Mouse (Mus musculus): ENCODE data around the gene Irf3. TPM values are rescaled to one million over a fixed set of nuclear protein-coding genes. Genes with fewer than 3 reads are reported as not detected.

Irf3 gene
- polyA plus RNA-seq, 2 experiments: 32.1 to 41.0 TPM

- Histone ChIP-seq H3K27me3 (ENCODE audit: control insufficient read depth, insufficient read depth, low read length) (no peaks in the 10 kb centered on the region), H3K4me3 (ENCODE audit: insufficient read depth in 1 of 2, low read depth in 2 of 2, low read length in 2 of 2) (no peak overlapping the region), H3K9ac (replicated peaks) (no peak overlapping the region), H3K9me3 (ENCODE audit: control insufficient read depth, low read length) (no peaks in the 10 kb centered on the region), H3K27ac (no peak overlapping the region), H3K4me1 (replicated peaks; ENCODE audit: control insufficient read depth in 2 of 2, insufficient read depth in 2 of 2, low read length in 1 of 2) (no peaks in the 10 kb centered on the region), H3K4me2 (ENCODE audit: low read depth) (no peak overlapping the region), H3K36me3 (replicated peaks; ENCODE audit: control insufficient read depth, insufficient read depth, low read depth) (peaks cover 15% of the 10 kb centered on the region)
- ATAC-seq (ENCODE audit: insufficient read depth): no peak
- TF ChIP-seq EP300 (IDR thresholded peaks at IDR 0.05; ENCODE audit: low read depth) (no peak), CTCF (IDR thresholded peaks at IDR 0.05; ENCODE audit: low read depth) (no peak)
- DNase-seq (ENCODE audit: low read depth in 3 of 3, low spot score in 3 of 3): no peak
- WGBS (ENCODE audit: insufficient replicate concordance): 76% methylated on average over 3 of the region's 3 CpGs
These were observed 38.2 kb downstream of the Irf3 start for GRCm38 (mm10) chr7:45035631-45036030.

- TF ChIP-seq EP300 (IDR thresholded peaks at IDR 0.05; ENCODE audit: low read depth) (no peak), CTCF (IDR thresholded peaks at IDR 0.05; ENCODE audit: low read depth) (peak; percentile 22; the same call in 1 of the 2 replicates)
These were observed 39.3 kb downstream of the Irf3 start for GRCm38 (mm10) chr7:45036702-45037101.

GRCm38 (mm10) chr7:45037720-45038361, 40.4 kb downstream of the Irf3 start:
- H3K36me3 ChIP-seq (replicated peaks; ENCODE audit: control insufficient read depth, insufficient read depth, low read depth): peaks cover 27% of the 10 kb centered on the region
- DNase-seq (ENCODE audit: low read depth in 3 of 3, low spot score in 3 of 3) (peak in 1 of 3 experiments; percentile 40), ATAC-seq (ENCODE audit: insufficient read depth) (peak; percentile 55; the same call in 1 of the 2 replicates)
- H3K4me3 ChIP-seq (ENCODE audit: insufficient read depth in 1 of 2, low read depth in 2 of 2, low read length in 2 of 2): no peak overlapping the region
- no peak overlapping the region for H3K4me2 ChIP-seq (ENCODE audit: low read depth)
- H3K9ac ChIP-seq (replicated peaks): no peak overlapping the region
- no peak for TF ChIP-seq EP300 (IDR thresholded peaks at IDR 0.05; ENCODE audit: low read depth)
- peak; percentile 95 for TF ChIP-seq CTCF (IDR thresholded peaks at IDR 0.05; ENCODE audit: low read depth)
- no peaks in the 10 kb centered on the region for H3K27me3 ChIP-seq (ENCODE audit: control insufficient read depth, insufficient read depth, low read length)
- 46% methylated on average over 7 of the region's 7 CpGs for WGBS (ENCODE audit: insufficient replicate concordance)
- H3K9me3 ChIP-seq (ENCODE audit: control insufficient read depth, low read length): no peaks in the 10 kb centered on the region
- no peak overlapping the region for H3K27ac ChIP-seq
- H3K4me1 ChIP-seq (replicated peaks; ENCODE audit: control insufficient read depth in 2 of 2, insufficient read depth in 2 of 2, low read length in 1 of 2): no peaks in the 10 kb centered on the region

More at GRCm38 (mm10) chr7:45036702-45037101, 39.3 kb downstream of the Irf3 start:
- Histone ChIP-seq H3K4me3 (ENCODE audit: insufficient read depth in 1 of 2, low read depth in 2 of 2, low read length in 2 of 2) (no peak overlapping the region), H3K9me3 (ENCODE audit: control insufficient read depth, low read length) (no peaks in the 10 kb centered on the region), H3K4me2 (ENCODE audit: low read depth) (no peak overlapping the region), H3K9ac (replicated peaks) (no peak overlapping the region), H3K4me1 (replicated peaks; ENCODE audit: control insufficient read depth in 2 of 2, insufficient read depth in 2 of 2, low read length in 1 of 2) (no peaks in the 10 kb centered on the region), H3K27me3 (ENCODE audit: control insufficient read depth, insufficient read depth, low read length) (no peaks in the 10 kb centered on the region), H3K27ac (no peak overlapping the region), H3K36me3 (replicated peaks; ENCODE audit: control insufficient read depth, insufficient read depth, low read depth) (peaks cover 18% of the 10 kb centered on the region)
- no peak for DNase-seq (ENCODE audit: low read depth in 3 of 3, low spot score in 3 of 3)
- ATAC-seq (ENCODE audit: insufficient read depth): no peak
- WGBS (ENCODE audit: insufficient replicate concordance): 76% methylated on average over 11 of the region's 11 CpGs

- Histone ChIP-seq H3K4me1 (replicated peaks; ENCODE audit: control insufficient read depth in 2 of 2, insufficient read depth in 2 of 2, low read length in 1 of 2) (no peaks in the 10 kb centered on the region), H3K9me3 (ENCODE audit: control insufficient read depth, low read length) (no peaks in the 10 kb centered on the region), H3K27ac (no peak overlapping the region), H3K4me2 (ENCODE audit: low read depth) (no peak overlapping the region), H3K27me3 (ENCODE audit: control insufficient read depth, insufficient read depth, low read length) (no peaks in the 10 kb centered on the region), H3K36me3 (replicated peaks; ENCODE audit: control insufficient read depth, insufficient read depth, low read depth) (peaks cover 28% of the 10 kb centered on the region), H3K4me3 (ENCODE audit: insufficient read depth in 1 of 2, low read depth in 2 of 2, low read length in 2 of 2) (no peak overlapping the region), H3K9ac (replicated peaks) (no peak overlapping the region)
- DNase-seq (ENCODE audit: low read depth in 3 of 3, low spot score in 3 of 3): no peak
- ATAC-seq (ENCODE audit: insufficient read depth): no peak
- TF ChIP-seq EP300 (IDR thresholded peaks at IDR 0.05; ENCODE audit: low read depth) (no peak), CTCF (IDR thresholded peaks at IDR 0.05; ENCODE audit: low read depth) (no peak)
- WGBS (ENCODE audit: insufficient replicate concordance): 76% methylated on average over 9 of the region's 9 CpGs
These were observed 41.0 kb downstream of the Irf3 start for GRCm38 (mm10) chr7:45038411-45038810.

- no peak overlapping the region for H3K4me2 ChIP-seq (ENCODE audit: low read depth)
- 84% methylated on average over 9 of the region's 9 CpGs for WGBS (ENCODE audit: insufficient replicate concordance)
- no peak for TF ChIP-seq CTCF (IDR thresholded peaks at IDR 0.05; ENCODE audit: low read depth)
- TF ChIP-seq EP300 (IDR thresholded peaks at IDR 0.05; ENCODE audit: low read depth): no peak
- no peak overlapping the region for H3K9ac ChIP-seq (replicated peaks)
- H3K27me3 ChIP-seq (ENCODE audit: control insufficient read depth, insufficient read depth, low read length): no peaks in the 10 kb centered on the region
- no peaks in the 10 kb centered on the region for H3K4me1 ChIP-seq (replicated peaks; ENCODE audit: control insufficient read depth in 2 of 2, insufficient read depth in 2 of 2, low read length in 1 of 2)
- no peak overlapping the region for H3K4me3 ChIP-seq (ENCODE audit: insufficient read depth in 1 of 2, low read depth in 2 of 2, low read length in 2 of 2)
- H3K9me3 ChIP-seq (ENCODE audit: control insufficient read depth, low read length): no peaks in the 10 kb centered on the region
- peaks cover 19% of the 10 kb centered on the region for H3K36me3 ChIP-seq (replicated peaks; ENCODE audit: control insufficient read depth, insufficient read depth, low read depth)
- ATAC-seq (ENCODE audit: insufficient read depth): no peak
- no peak overlapping the region for H3K27ac ChIP-seq
- no peak for DNase-seq (ENCODE audit: low read depth in 3 of 3, low spot score in 3 of 3)
These were observed 43.4 kb downstream of the Irf3 start for GRCm38 (mm10) chr7:45040851-45041250.

Measured in liver, embryonic 14.5 days (tissue).